Mouse (Mus musculus) cerebellum, adult 2 months (tissue): ENCODE measurements at regions not wholly inside any gene's neighbourhood (a gene's known extent, or its start where the extent isn't known, plus 50 kb on each side); places are given as distances from the start of the nearest gene placed in this dataset.

Experiments
- CTCF ChIP-seq: fragments of 200-500 bp; IDR thresholded peaks from 2 replicates; pipeline ENCODE4 v1.5.1; 2011; ENCODE audit warnings: low read depth, mild to moderate bottlenecking, control low read depth, low read length, moderate library complexity, borderline replicate concordance; ENCODE audit not compliant: insufficient read depth
- POLR2A ChIP-seq: fragments of 200-500 bp; IDR thresholded peaks from 2 replicates; pipeline ENCODE4 v1.6.1; 2011; ENCODE audit warnings: low read length, control low read depth, borderline replicate concordance; ENCODE audit not compliant: insufficient read depth

DNA sequence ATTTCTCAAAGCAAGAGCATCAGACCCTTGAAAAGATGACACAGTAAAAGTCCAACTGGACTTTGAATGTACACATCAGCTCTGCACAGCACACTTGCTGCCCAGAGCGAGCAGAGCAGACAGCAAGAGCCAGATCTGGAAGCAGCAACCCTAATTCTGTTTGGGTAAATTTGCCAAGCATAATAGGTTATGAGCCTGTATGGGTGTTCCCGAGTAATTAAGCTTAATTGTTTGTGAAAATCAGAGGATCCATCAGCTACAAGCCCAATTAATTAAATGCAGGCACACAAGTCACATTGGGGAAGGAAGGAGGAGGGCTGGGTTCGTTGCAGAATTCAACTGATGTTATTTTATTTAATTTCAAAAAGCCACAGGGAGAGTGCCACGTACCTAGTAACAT, 113.9 kb upstream of the Msx2 start:
- TF ChIP-seq POLR2A (no peak), CTCF (no peak)
